Mouse (Mus musculus) neural tube, embryonic 12.5 days (tissue): ENCODE data around the gene Ifi206. TPM values are rescaled to one million over a fixed set of nuclear protein-coding genes. Genes with fewer than 3 reads are reported as not detected.
"Not testable (repeated sequence)": the region's sequence is repeated elsewhere in the genome, so short reads cannot be mapped to it uniquely, and the experiment has no call there.

Source experiments
- ATAC-seq: fragments of 200-750 bp; cut with Nextera tagmentation; 2 replicates; pipeline ENCODE4 v1.8.0; 2017; ENCODE audit warnings: low read depth, mild to moderate bottlenecking, moderate TSS enrichment, moderate library complexity; ENCODE audit not compliant: low FRiP score
- H3K27ac ChIP-seq: fragments of 300-500 bp; sonication (generic); 2 replicates; pipeline ENCODE4 v1.5.1; 2016
- H3K27me3 ChIP-seq: fragments of 300-500 bp; sonication (generic); replicated peaks from 2 replicates; pipeline ENCODE4 v1.6.1; 2016; ENCODE audit warnings: mild to moderate bottlenecking
- H3K36me3 ChIP-seq: fragments of 300-500 bp; sonication (generic); 2 replicates; pipeline ENCODE4 v1.6.1; 2016; ENCODE audit warnings: mild to moderate bottlenecking
- H3K4me1 ChIP-seq: fragments of 300-500 bp; sonication (generic); 2 replicates; pipeline ENCODE4 v1.6.1; 2016
- H3K4me2 ChIP-seq: fragments of 300-500 bp; sonication (generic); replicated peaks from 2 replicates; pipeline ENCODE4 v1.6.1; 2016; ENCODE audit warnings: mild to moderate bottlenecking
- H3K4me3 ChIP-seq: fragments of 300-500 bp; sonication (generic); 2 replicates; pipeline ENCODE4 v1.5.1; 2016
- H3K9ac ChIP-seq: fragments of 300-500 bp; sonication (generic); 2 replicates; pipeline ENCODE4 v1.6.1; 2016; ENCODE audit warnings: mild to moderate bottlenecking
- H3K9me3 ChIP-seq: fragments of 300-500 bp; sonication (generic); 2 replicates; pipeline ENCODE4 v1.6.1; 2016; ENCODE audit warnings: mild to moderate bottlenecking
- WGBS: fragments of 180-500 bp; shearing (Covaris S2); methylation state at CpG from one replicate; pipeline ENCODE4 v1.1.7; 2016; 5-methylcytosine and 5-hydroxymethylcytosine counted together
- polyA plus RNA-seq: library from polyadenylated mRNA; unstranded; fragments of >200 nt; fragmentation: Nextera tagmentation; extraction: Ambion mirVana; gene quantifications from 2 replicates; pipeline ENCODE4 v1.2.1, GENCODE M21; 2016

Ifi206 gene
- polyA plus RNA-seq, result not detected in 2 replicates

DNA sequence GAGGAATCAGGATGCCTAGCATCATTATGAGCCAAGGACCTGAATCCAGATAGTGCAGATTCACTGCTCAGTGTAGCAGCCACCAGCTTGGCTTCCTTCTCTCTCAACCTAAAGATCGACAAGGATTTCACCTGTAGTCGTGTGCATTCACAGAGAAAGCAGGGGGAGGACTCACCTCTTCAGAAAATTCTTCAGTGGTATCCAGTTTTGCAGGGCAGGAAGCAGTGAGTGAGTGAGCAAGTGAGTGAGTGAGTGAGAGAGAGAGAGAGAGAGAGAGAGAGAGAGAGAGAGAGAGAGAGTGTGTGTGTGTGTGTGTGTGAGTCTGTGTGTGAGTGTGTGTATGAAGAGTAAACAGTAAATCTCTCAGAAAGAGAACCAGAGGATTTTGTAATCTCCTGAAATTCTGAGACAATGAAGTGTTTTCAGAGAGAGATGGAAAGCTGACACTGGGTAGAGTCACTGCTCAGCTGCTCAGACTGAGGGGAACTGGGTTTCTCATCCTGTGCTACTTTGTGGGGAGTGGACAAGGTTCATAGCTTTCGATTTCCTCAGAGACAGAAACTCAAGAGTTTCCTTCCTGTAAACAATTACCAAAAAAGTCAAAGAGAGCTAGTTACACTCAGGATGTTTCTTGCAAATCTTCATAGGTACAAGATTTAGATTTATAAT lies at the start of gene Ifi206:
Gene Ifi206 (minus strand): TSS at position 230 of the 669 bp plus-strand sequence.
- not testable (repeated sequence) for H3K9ac ChIP-seq, H3K27me3 ChIP-seq, ATAC-seq, H3K9me3 ChIP-seq, H3K36me3 ChIP-seq, H3K4me3 ChIP-seq, H3K4me1 ChIP-seq, H3K4me2 ChIP-seq, H3K27ac ChIP-seq
- WGBS, result 79% methylated on average over 3 of the region's 3 CpGs

DNA sequence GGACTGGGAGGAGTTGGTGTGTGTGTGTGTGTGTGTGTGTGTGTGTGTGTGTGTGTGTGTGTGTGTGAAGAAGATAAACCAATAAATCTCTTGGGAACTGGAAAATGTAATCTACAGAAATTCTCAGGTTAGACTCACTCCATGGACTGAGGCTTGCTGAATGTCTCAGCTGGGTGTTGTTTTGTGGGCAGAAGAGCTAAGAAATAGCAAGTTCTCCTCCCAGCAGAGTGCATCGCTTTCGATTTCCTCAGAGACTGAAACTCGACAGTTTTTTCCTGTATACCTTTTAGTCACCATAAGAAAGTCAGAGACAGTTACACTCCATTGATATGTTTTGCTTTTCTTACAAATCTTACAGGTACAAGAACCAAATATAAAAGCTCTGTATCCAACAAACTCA lies 45.0 kb upstream of the Ifi206 start, which contains the start of gene Ifi214:
Gene Ifi214 (minus strand): TSS at position 167 of the 400 bp plus-strand sequence.
- not testable (repeated sequence) for H3K4me2 ChIP-seq, H3K27ac ChIP-seq, H3K27me3 ChIP-seq, ATAC-seq, H3K4me3 ChIP-seq, H3K36me3 ChIP-seq, H3K9ac ChIP-seq, H3K9me3 ChIP-seq, H3K4me1 ChIP-seq
- 91% methylated on average over 3 of the region's 3 CpGs for WGBS

DNA sequence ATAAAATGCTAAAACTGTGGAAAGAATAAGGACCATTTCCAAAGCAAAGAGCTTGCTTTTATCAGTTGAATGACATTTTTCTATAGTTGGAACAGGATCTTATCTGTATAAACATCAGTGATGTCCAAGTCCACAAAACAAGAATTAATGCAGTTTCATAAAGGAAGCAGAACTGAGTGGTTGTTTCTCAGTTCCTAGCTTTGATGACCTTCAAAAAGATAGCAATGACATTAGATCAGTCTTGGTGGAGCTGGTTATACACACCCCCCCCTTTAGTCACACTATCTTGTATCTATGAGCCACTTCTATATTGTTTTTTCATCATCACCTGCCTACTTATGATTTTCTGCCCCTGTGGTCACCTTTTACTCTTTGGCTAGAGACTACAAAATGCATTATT lies 30.6 kb upstream of the Ifi206 start:
- Histone ChIP-seq H3K27me3 (no peaks in the 10 kb centered on the region), H3K9ac (no peak overlapping the region), H3K4me1 (no peaks in the 10 kb centered on the region), H3K4me2 (no peak overlapping the region), H3K4me3 (no peak overlapping the region), H3K9me3 (no peaks in the 10 kb centered on the region), H3K27ac (no peak overlapping the region), H3K36me3 (no peaks in the 10 kb centered on the region)
- no peak for ATAC-seq

DNA sequence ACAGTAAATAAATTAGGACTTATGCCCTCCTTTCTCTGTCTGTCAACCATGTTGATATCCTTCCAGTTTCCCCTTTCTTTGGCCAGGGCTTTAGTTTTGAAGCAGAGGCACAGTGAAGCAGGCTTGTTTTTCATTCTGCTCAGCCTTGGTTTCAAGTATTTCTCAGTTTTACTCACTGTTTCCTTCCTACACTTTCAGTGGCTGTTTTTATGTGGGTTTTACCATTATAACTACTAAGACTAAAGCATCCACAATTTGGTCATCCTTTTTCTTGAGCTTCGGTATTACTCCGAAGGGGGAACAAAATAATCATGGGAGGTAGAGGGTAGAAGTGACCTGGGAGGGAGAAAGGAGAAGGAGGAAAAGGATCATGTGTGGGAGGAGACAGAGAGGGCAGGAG lies 19.8 kb upstream of the Ifi206 start:
- H3K4me1 ChIP-seq, H3K27me3 ChIP-seq, H3K9me3 ChIP-seq, H3K27ac ChIP-seq, H3K4me3 ChIP-seq, ATAC-seq, H3K36me3 ChIP-seq, H3K4me2 ChIP-seq, H3K9ac ChIP-seq: not testable (repeated sequence)
- 92% methylated on average over 2 of the region's 2 CpGs for WGBS

DNA sequence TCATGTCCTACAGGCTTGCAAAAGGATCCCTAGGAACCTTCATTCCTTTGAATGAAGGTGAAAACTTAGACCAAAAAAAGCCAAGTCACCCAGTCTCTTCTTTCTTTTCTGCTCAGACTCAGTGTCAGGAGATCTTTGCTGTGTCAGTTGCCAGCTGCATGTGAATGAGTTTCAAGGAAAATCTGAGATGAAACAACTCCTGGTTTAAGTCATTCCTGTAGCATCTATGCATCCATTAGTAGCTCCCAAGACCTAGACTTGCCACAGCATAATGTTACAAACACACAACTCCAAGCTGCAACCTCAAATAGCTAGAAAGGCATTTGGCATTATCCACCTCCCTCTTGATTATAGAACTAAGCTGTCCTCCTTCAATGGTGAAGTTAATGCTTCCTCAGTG lies 642 bp upstream of the Ifi206 start:
- not testable (repeated sequence) for H3K27ac ChIP-seq, H3K4me1 ChIP-seq, ATAC-seq

DNA sequence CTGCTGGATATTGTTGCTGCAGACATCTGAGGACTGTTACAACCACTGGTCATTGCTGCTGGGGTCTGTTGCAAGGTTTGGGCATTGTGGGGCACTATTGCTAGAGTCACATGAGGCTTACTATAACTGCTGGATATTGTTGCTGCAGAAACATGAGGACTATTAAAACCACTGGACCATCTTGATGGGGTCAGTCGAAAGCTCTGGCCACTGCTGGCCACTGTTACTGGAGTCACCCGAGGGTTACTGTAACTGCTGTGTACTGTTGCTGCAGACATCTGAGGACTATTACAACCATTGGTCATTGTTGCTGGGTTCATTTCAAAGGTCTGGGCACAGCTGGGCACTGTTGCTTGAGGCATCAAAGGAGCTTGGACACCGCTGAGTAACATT lies 9.7 kb downstream of the Ifi206 start:
- H3K9me3 ChIP-seq, H3K27ac ChIP-seq, ATAC-seq, H3K4me1 ChIP-seq, H3K36me3 ChIP-seq, H3K9ac ChIP-seq, H3K27me3 ChIP-seq, H3K4me2 ChIP-seq, H3K4me3 ChIP-seq: not testable (repeated sequence)
- WGBS, result 86% methylated on average over 3 of the region's 3 CpGs

More for the DNA sequence above, 642 bp upstream of the Ifi206 start:
- not testable (repeated sequence) for H3K27me3 ChIP-seq, H3K36me3 ChIP-seq, H3K4me3 ChIP-seq, H3K4me2 ChIP-seq, H3K9me3 ChIP-seq, H3K9ac ChIP-seq

DNA sequence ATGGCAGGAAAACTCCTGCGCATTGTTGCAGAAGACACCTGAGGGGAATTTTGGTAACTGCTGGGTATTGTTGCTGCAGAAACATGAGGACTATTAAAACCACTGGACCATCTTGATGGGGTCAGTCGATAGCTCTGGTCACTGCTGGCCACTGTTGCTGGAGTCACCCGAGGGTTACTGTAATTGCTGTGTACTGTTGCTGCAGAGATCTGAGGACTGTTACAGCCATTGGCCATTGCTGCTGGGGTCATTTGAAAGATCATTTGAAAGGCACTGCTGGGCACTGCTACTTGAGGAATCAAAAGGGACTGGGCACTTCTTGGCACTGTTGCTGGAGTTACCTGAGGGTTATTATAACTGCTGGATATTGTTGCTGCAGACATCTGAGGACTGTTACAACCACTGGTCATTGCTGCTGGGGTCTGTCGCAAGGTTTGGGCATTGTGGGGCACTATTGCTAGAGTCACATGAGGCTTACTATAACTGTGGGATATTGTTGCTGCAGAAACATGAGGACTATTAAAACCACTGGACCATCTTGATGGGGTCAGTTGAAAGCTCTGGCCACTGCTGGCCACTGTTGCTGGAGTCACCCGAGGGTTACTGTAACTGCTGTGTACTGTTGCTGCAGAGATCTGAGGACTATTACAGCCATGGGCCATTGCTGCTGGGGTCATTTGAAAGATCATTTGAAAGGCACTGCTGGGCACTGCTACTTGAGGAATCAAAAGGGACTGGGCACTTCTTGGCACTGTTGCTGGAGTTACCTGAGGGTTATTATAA lies 10.3 kb downstream of the Ifi206 start:
- H3K4me1 ChIP-seq, H3K36me3 ChIP-seq, ATAC-seq, H3K4me3 ChIP-seq, H3K27me3 ChIP-seq, H3K9ac ChIP-seq, H3K4me2 ChIP-seq, H3K27ac ChIP-seq, H3K9me3 ChIP-seq: not testable (repeated sequence)
- 81% methylated on average over 5 of the region's 5 CpGs for WGBS

DNA sequence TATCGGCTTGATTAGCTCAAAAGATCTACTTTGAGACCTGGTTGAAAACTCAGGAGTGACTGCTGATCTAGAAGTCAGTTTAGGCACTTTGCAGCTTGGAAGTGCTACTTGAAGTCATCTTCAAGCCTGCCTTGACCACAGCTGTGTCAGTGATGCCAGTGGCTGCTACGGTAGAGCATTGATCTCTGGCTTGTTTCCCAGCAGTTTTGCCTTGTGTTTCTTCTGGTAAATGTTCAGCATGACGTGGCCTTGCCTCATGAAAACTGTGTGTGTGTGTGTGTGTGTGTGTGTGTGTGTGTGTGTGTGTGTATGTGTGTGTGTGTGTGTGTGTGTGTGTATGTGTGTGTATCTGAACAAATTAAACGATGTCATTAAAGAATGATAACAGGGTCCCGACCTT lies 34.1 kb downstream of the Ifi206 start:
- Histone ChIP-seq H3K36me3 (no peaks in the 10 kb centered on the region), H3K9me3 (no peaks in the 10 kb centered on the region), H3K4me3 (no peak overlapping the region), H3K27me3 (no peaks in the 10 kb centered on the region), H3K27ac (no peak overlapping the region), H3K4me1 (no peaks in the 10 kb centered on the region), H3K4me2 (no peak overlapping the region), H3K9ac (no peak overlapping the region)
- WGBS, result 92% methylated on average over 5 of the region's 5 CpGs
- no peak for ATAC-seq

DNA sequence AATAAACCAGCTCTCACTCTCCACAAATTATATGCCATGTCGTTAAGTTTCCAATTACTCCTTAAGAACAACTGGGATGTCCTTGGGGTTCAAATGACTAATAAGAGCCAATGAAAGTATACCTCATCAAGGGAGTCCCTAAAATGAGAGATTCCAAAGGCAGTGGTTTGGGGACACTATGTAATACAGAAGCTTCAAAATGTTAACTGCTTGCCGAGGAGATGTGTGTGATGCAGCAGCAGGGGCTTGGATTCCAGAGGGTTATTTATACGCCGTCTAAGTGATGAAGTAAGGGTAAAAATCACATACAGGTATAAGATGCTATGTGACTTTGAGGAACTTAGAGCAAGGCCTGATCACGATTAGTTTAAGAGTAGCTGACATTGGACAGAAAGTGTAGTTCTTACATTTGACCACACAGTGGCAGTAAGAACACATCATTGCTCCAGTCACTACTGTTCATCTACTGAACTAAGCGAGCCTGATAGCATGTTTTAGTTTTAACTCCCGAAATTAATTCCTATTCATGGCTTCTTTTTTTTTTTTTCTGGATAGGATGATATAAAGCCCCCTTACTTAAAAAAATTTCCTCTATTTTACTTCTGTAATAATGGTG lies 34.6 kb downstream of the Ifi206 start:
- Histone ChIP-seq H3K4me2 (no peak overlapping the region), H3K9me3 (no peaks in the 10 kb centered on the region), H3K27me3 (no peaks in the 10 kb centered on the region), H3K4me3 (no peak overlapping the region), H3K36me3 (no peaks in the 10 kb centered on the region), H3K4me1 (no peaks in the 10 kb centered on the region), H3K9ac (no peak overlapping the region), H3K27ac (no peak overlapping the region)
- 55% methylated on average over 7 of the region's 7 CpGs for WGBS
- ATAC-seq, result peak; percentile 77; the same call in 1 of the 2 replicates

DNA sequence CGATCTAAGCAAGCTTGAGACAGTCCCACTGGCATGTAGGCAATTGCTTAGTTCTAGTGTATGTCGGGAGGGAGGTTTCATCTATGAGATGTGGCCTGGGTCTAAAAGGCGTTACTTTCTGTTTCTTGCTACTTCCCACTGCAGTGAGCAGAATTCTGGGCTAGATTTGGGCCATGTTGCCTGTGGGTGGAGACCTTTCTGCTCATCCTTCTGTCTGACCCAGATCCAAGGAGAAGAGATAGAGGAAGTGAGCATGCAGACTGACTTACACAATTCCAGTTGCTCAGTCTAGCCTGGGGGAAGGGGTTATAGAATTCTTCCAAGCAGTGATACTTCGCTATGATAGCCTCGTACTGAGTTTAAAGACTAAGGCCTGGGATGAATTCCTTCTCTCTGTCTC lies 39.2 kb downstream of the Ifi206 start:
- Histone ChIP-seq H3K4me3 (no peak overlapping the region), H3K4me2 (no peak overlapping the region), H3K36me3 (no peaks in the 10 kb centered on the region), H3K4me1 (no peaks in the 10 kb centered on the region), H3K9ac (no peak overlapping the region), H3K27me3 (no peaks in the 10 kb centered on the region), H3K9me3 (no peaks in the 10 kb centered on the region), H3K27ac (no peak overlapping the region)
- WGBS, result 90% methylated on average over 5 of the region's 5 CpGs
- ATAC-seq, result no peak

DNA sequence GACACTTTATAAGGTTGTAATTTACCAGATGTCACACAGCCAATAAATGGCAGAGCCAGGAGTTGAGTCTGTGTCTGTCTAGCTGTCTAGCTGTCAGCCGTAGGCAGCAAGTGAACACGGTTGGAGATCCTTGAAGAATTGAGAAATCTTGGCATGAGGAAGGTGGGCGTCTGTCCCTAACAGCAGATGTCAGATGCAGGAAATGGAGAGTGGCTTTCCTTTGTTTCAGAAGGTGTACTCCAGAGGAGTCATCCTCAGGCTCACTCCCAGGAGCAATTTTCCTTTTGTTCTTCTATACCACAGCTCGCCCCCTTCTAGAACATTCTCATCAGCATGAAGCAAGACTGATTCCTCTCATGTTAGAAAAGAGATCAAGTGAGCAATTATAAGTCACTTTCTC lies 40.2 kb downstream of the Ifi206 start:
- 86% methylated on average over 4 of the region's 4 CpGs for WGBS
- Histone ChIP-seq H3K9ac (no peak overlapping the region), H3K27ac (no peak overlapping the region), H3K27me3 (no peaks in the 10 kb centered on the region), H3K9me3 (no peaks in the 10 kb centered on the region), H3K4me3 (no peak overlapping the region), H3K4me1 (no peaks in the 10 kb centered on the region), H3K4me2 (no peak overlapping the region), H3K36me3 (no peaks in the 10 kb centered on the region)
- ATAC-seq, result no peak

DNA sequence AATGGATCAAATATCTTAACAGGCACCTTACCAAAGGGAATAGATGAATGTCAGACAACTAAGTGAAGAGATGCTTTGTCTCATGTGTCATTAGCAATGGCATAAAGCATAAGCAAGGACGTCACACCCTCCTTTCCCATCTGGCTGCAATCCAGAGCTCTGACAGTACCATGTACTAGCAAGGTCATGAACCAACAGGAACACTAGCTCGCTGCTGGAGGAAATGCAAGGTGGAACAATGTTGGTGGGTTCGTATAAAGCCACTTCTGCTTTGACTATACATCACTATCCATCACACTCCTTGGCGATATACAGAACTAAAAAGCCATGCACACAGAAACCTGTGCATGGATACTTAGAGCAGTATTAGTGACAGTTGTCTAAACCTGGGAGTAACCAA lies 43.8 kb downstream of the Ifi206 start:
- H3K27me3 ChIP-seq, result no peaks in the 10 kb centered on the region
- no peak overlapping the region for H3K4me3 ChIP-seq
- H3K4me1 ChIP-seq, result no peaks in the 10 kb centered on the region
- ATAC-seq, result no peak
- H3K4me2 ChIP-seq, result no peak overlapping the region
- H3K36me3 ChIP-seq, result no peaks in the 10 kb centered on the region
- WGBS, result 79% methylated on average over 4 of the region's 4 CpGs
- H3K9ac ChIP-seq, result no peak overlapping the region
- no peaks in the 10 kb centered on the region for H3K9me3 ChIP-seq
- H3K27ac ChIP-seq, result no peak overlapping the region
